Mouse (Mus musculus): Measurements from ENCODE around the gene Aph1c. TPM values are rescaled to one million over a fixed set of nuclear protein-coding genes. Genes with fewer than 3 reads are reported as not detected.
"Not testable (repeated sequence)": the region's sequence is repeated elsewhere in the genome, so short reads cannot be mapped to it uniquely, and the experiment has no call there.

The Aph1c gene
- total RNA-seq, 2 experiments from 2014 or later = 6.5 to 8.0 TPM

DNA sequence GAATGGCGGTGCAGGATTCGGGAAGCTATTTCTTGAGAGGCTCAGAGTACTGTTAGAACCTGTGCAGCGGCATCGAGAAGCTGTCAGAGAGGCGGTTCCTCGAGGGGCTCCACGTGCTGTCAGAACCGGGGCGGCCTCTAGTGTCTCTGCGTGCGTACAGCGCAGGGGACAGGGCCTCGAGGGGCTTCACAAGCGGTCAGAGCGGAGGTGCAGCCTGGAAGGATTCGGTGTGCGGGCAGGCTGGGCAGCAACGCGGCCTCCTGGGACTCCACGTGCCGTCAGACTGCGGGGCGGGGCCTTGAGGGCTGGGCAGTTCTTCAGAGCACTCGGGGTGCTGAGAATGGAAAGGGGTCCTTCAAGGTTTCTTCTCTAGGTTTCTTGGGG, 563 bp upstream of the Aph1c start:
- no peak for DNase-seq (ENCODE audit: extremely low spot score in 1 of 2, low spot score in 1 of 2)

DNA sequence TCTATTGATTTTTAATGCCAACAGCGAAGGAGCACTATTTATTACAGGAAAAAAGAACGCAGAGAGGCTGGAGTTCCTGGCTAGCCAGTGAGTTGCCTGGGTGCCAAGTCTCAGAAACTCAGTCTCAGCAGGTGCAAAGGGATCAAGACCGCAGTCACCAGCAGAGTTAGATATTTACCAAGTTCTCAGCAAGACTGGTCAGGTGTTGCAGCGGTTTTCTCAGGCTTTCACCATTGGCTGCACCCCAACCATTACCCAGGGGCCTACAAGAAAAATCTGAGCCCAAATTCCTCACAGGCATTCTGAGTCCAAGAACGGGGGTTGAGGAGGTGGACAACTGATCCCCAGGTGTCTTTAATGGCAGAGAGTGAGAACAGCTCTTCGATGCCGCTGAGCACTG, 675 bp downstream of the Aph1c start:
- peak in 1 of 2 experiments; percentile 13 for DNase-seq (ENCODE audit: extremely low spot score in 1 of 2, low spot score in 1 of 2)

DNA sequence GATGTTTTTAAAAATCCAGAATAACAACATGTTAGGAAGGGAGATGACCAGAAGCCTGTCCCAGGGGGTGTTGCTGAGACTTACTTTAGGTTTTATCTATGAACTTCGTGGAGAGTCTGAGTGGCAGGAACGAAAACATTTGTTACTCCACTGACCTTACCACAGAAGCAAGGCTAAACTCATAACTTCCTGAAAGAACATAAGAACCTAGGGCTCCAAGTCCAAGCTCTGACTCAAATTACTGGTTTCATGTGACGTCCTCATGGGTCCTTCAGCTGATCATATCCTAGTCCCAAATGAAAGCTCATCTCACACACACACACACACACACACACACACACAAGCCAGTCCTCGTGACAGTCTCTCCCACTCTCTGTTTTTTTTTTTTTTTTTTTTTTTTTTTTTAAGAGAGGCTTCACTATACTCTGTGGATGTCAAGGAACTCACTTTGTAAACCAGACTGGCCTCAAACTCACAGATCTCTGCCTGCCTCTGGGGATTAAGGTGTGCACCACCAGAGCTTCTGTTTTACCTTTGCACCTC, 2.1 kb downstream of the Aph1c start:
- DNase-seq (ENCODE audit: extremely low spot score in 1 of 2, low spot score in 1 of 2) = no peak

DNA sequence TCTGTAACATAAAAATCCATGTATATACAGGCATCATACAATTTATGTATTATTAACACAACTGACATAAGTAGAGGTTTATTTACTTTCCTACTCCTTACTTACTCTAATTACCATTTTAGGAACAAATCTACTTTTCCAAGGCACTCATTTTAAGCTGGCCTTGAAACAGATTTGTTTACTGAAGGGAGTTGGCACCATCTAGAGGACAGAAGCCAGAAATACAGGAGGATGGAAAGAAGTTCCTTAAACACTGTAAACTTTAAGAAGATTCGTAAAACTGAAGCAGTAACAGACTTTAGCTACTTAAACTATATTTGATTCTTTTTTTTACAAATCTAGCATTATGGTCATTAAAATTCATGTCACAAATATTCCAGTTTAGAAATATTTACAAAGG, 8.5 kb downstream of the Aph1c start:
- DNase-seq (ENCODE audit: extremely low spot score in 1 of 2, low spot score in 1 of 2) = peak in 1 of 2 experiments; percentile 13

DNA sequence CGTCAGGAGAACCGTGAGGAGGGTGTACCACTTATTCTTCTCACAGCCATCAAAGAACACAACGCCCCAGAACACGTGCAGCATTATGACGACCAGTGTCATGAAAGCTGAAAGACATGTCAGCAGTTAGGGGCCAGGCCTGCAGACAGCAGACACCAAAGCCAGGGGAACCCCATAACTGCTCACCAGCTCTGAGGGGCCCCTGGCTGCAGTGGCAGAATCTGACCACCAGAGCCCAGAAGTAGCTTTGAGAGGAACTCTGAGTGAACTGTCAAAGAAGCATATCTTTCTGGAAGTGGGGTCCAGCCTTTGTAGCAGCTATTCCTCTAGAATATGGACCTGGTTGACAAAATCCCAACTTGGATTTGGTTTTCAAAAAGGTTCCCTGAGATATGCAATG, 12.3 kb downstream of the Aph1c start:
- not testable (repeated sequence) for DNase-seq (ENCODE audit: extremely low spot score in 1 of 2, low spot score in 1 of 2)

DNA sequence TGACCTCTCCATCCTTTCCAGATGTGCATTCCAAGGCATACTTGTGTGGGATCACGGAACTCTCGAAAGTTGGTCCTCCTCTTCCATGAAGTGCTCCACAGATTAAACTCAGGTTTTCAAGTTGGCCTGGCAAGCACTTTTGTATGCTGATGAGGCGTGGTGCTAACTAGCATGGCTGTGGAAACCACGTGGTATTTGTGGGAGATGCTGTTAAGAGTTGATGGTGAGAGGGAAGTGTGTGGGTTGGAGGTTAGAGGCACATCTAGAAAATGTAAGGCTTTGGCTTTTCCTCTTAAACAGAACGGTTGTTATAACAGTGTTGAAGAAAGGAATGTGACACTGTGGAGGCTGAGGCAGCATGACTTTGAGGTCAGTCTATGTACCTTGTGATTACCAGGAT, 13.5 kb downstream of the Aph1c start:
- DNase-seq (ENCODE audit: extremely low spot score in 1 of 2, low spot score in 1 of 2) = no peak

DNA sequence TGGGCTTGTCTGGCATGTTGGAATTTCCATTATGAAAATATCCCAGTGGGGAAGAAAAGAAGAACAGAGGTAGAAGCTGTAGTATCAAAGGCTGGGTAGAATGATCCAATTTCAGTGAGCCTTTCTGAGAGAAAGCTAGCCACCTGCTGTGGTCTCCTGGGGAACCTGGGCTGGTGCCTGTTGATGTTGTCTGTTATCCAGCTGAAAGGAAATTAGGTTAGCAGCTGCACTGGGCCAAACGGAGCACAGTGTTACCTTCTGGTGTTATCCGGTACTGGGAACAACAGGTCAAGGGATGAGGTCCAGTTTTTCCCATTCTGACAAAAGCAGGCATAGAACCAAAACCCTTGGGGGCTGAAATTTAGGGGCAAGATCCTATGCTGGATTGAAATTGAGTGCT, 21.1 kb downstream of the Aph1c start:
- DNase-seq (ENCODE audit: extremely low spot score in 1 of 2, low spot score in 1 of 2) = no peak

DNA sequence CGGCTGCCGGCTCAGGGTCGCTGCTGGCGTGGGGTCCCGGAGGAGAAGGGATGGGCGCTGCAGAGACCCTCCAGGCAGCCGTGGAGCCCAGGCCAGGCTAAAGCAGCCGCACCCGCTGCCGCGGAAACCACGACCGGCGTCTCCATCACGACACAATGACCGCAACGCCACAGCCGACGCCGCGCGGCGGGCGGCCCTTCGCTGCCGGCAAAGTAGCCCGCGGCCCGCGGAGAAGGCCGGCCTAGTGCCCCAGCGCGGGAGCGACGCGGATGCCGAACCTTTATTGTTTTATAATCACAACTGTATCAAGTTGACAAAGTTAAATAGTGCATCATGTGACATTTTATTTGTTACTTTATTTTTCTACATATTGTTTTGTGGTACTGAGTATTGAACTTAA, 28.6 kb downstream of the Aph1c start:
- DNase-seq (ENCODE audit: extremely low spot score in 1 of 2, low spot score in 1 of 2) = not testable (repeated sequence)

DNA sequence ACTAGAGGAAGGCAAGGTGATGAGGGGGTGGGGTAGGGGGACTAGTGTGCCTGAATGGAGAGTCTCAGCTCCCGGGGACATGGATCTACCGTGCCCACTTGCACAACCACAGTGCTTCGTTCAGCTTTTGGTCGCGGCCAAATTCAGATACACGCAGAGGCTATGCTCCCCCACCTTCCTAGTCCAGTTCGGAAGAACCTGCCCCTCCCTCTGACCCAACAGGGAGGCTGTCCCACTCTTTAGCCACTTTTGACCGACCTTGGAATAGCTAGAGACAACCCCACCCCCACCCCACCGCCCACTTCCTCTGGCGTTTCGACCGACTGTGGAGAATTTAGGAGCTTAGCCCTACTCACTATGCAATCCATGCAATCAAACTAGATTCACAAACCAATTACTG, 32.6 kb downstream of the Aph1c start:
- DNase-seq (ENCODE audit: extremely low spot score in 1 of 2, low spot score in 1 of 2) = no peak

DNA sequence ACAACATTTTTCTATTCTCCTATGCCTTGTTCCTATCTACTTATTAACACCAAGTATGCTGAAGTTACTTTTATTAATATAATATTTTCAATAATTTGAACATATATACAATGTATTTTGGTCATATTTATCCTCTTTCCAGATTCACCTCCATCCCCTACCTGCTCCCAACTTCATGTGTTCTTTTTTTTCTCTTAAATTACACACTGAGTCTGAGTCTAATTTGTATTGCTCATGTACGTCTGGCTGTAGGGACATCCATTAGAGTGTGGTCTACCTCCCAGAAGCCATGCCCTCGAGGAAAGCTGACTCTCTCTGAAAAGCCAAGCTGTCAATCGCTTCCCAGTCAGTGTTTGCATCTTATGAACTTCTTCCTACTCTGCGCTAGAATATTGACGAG, 37.8 kb downstream of the Aph1c start, which contains the start of gene Gm10647:
Gm10647 (plus strand) TSS at position 301 of the 400 bp plus-strand sequence.
- no peak for DNase-seq (ENCODE audit: extremely low spot score in 1 of 2, low spot score in 1 of 2)

DNA sequence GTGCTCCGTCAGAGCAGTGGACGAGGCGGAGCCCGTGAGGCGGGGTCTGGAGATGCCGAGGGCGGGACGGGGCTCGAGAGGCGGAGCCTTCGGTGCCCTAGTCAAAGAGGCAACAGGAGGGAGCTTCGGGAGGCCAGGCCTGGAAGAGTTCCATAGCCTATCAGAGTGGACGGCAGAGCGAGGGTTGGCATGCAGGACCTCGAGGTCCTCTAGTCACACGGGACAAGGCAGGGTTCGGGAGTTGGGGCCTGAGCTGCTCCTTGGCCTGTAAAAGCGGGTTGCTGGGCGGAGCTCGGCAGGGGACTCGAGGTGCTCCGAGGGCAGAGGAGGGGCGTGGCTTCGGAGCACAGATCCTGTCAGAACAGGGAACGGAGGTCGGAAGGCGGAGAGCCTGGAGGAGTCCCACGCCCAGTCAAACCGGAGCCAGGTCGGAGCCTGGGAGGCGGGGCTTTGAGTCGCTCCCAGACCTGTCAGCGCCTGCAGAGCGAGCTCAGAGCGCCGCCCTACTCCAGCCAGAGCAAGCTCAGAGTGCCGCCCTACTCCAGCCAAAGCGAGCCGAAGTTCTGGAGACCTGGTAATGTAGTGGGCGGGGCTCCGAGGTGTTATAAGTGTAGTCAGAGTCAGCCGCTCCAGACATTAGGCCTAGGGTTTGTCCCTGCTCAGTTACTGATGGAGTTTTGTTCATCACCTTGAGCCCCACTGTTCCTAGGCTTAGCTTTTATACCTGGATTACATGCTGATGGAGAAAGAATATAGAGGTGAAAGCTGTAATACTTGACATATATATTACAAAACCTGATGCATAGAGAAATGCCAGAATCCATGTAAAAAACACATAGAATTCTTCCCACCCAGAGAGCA, 38.8 kb downstream of the Aph1c start, which contains the start of gene Aph1b:
Aph1b (minus strand) TSS at position 27 of the 861 bp plus-strand sequence.
- DNase-seq (ENCODE audit: extremely low spot score in 1 of 2, low spot score in 1 of 2) = peak; percentile 81 to 88

DNA sequence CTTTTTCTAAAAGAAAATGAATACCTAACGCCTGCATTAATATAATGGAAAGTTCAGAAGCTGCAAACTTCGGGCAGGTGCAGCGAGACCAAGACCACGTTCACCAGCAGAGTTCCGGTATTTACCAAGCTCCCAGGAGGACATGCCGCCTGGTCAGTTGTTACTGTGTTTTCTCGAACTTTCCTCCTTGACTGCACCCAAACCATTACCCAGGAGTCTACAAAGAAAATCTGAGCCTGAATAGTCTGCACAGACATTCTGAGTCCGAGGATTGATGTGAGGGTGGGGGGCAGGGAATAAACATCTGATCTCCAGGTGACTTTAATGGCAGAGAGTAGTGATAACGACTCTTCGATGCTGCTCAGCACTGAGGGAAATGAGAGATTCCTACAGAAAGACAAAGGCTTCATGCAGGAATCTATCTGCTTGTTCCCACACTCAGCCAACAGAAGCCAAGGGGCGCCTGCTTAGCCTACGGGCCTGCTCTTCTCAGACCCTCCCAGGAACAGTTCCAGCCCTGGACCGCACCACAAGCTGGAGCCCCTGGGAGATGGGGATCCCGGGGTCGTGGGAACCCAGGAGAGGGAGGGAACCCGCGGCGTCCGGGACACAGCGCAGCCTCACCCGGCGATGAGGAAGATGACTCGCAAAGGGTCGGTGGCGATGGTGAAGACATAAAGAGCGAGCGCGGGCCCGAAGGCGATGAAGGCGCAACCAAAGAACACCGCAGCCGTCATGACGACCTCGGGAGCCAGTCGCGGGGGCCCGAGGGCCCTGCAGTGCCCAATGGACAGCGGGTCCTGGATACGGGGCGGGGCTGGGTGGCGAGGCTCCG, 39.7 kb downstream of the Aph1c start:
- DNase-seq (ENCODE audit: extremely low spot score in 1 of 2, low spot score in 1 of 2) = no peak

DNA sequence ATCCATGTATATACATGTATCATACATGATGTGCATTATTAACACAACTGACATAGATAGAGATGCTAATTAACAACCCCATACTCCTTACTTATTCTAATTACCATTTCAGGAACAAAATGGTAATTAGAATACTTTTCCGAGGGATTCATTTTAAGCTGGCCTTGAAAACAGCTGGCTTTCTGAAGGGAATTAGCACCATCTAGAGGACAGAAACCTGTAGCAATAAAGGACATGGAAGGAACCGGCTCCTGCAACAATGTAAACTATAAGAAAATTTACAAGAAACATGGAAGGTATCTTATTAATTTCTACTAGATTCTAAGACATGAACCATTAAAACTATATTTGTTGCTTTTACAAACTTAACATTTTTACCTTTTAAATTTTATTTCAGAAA, 46.7 kb downstream of the Aph1c start:
- no peak for DNase-seq (ENCODE audit: extremely low spot score in 1 of 2, low spot score in 1 of 2)

DNA sequence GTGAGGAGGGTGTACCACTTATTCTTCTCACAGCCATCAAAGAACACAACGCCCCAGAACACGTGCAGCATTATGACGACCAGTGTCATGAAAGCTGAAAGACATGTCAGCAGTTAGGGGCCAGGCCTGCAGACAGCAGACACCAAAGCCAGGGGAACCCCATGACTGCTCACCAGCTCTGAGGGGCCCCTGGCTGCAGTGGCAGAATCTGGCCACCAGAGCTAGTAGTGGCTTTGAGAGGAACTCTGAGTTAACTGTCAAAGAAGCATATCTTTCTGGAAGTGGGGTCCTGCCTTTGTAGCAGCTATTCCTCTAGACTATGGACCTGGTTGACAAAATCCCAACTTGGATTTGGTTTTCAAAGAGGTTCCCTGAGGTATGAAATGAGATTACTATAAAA, 50.0 kb downstream of the Aph1c start:
- not testable (repeated sequence) for DNase-seq (ENCODE audit: extremely low spot score in 1 of 2, low spot score in 1 of 2)

DNA sequence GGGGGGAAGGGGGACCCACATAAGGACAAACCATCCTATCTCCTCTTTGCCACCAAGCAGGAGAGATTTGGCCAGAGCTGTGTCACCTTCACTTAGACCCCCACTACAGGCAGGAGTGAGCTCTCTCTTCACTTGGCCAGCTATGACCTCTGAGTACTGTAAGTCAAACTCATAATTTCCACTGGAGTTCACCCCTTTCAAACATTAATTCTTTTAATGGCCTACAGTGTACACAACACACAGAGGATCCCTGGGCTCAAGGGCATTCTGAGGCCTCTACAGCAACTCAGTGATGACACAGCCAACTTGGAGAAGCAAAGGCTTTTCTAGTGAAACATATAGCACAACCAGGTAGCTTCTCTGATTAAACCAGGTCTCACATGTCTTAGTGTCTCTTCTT, 63.8 kb downstream of the Aph1c start:
- DNase-seq (ENCODE audit: extremely low spot score in 1 of 2, low spot score in 1 of 2) = no peak

DNA sequence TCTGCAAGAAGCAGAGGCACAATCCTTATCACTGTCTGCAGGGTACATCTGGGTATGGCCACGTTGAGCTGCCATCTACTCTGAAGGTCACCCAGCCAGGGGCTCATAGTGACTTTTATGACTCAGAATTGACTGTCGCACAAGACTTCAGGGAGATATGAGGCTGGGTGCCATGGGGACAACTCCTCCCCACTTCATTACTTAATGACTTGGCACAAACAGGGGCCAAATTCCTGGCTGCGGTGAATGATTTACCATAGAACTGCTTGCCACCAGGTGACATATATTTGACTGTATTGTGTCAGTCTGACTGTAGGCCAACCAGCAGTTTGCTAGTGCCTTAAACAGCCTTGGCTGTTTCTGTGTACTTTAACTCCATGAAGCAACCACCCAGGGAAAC, 65.3 kb downstream of the Aph1c start:
- DNase-seq (ENCODE audit: extremely low spot score in 1 of 2, low spot score in 1 of 2) = no peak

DNA sequence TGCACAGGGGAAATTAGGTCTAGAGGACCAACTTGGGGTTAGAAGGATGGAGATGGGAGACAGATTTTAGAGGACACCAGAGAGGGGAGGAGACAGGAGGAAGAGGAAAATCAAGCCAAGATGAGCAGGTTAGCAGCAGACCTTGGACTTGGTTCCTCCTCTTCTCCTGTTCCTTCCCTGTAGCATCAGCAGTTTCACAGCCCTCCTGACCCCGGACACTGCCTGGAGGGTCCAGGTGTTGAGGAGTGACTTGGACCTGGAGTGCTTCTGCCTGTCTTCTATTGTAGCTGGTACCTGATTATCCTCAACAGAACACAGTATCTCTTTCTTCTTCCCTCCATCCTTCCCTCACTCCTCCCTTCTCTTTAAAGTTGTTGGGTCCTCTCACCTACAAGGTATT, 65.8 kb downstream of the Aph1c start:
- DNase-seq (ENCODE audit: extremely low spot score in 1 of 2, low spot score in 1 of 2) = no peak

Data from layer of hippocampus, postnatal 25 days (tissue).